Mouse (Mus musculus): ENCODE measurements around the gene Ap5z1. TPM values are rescaled to one million over a fixed set of nuclear protein-coding genes. Genes with fewer than 3 reads are reported as not detected.
A peak's percentile ranks its signal among the peaks of the same experiment; 100 is the strongest.

Ap5z1 gene
- total and polyA plus RNA-seq, 2 experiments from 2014 or later: 6.6 to 15.3 TPM

DNA sequence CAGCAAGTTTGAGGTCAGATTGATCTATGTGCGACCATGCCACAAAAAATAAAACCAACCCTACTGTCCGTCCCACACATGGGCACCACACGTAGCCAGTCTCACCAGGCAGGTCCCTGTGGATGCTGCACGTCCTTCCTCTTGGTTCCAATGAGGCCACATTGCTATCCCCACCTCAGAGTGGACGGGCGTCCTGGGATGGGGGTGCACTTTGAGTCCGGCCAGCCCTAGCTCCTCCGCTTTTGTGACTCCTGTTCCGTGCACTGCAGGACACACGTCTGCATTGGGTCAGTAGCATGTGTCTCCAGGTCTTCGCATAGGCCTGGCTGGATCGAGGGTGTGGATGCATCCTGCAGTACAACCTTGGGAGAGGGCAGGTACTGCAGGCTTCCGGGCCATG lies 4.6 kb downstream of the Ap5z1 start:
- Histone ChIP-seq H3K9me3 (ENCODE audit: low read length) (no peaks in the 10 kb centered on the region), H3K36me3 (ENCODE audit: insufficient read depth, low read length) (peaks cover 15% of the 10 kb centered on the region), H3K4me1 (ENCODE audit: insufficient read depth, low read length) (peaks cover 4% of the 10 kb centered on the region; the same call in 1 of the 2 replicates), H3K9ac (replicated peaks; ENCODE audit: low read length, poor library complexity, severe bottlenecking) (no peak overlapping the region), H3K4me3 (ENCODE audit: low read depth, low read length) (no peak overlapping the region), H3K27ac (ENCODE audit: low read depth, low read length) (no peak overlapping the region), H3K27me3 (ENCODE audit: insufficient read depth, low read length) (no peaks in the 10 kb centered on the region), H3K4me2 (ENCODE audit: low read depth, low read length, poor library complexity, severe bottlenecking) (no peak overlapping the region)
- no peak for ATAC-seq (ENCODE audit: low FRiP score)
- no peak for TF ChIP-seq CTCF (IDR thresholded peaks at IDR 0.05)
- 94% methylated on average over 13 of the region's 13 CpGs for WGBS
- no peak for DNase-seq (ENCODE audit: low spot score)

DNA sequence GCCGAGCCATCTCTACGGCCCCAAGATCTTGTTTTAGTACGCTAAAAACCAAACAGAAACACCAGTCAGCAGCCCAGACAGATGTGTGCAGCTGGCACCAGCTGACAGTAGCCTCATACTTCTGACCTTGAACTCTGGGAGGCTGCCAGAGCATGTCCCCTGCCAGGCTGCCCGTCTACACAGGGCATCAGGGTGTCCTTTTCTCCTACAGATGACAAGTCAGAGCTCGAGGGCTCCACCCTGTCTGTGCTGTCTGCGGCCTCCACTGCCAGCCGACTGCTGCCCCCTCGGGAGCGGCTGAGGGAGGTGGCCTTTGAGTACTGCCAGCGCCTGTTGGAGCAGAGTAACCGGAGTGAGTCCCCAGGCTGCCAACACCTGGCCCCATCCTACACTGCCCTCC lies 6.1 kb downstream of the Ap5z1 start:
- 89% methylated on average over 11 of the region's 11 CpGs for WGBS
- no peak for ATAC-seq (ENCODE audit: low FRiP score)
- H3K27ac ChIP-seq (ENCODE audit: low read depth, low read length): no peak overlapping the region

DNA sequence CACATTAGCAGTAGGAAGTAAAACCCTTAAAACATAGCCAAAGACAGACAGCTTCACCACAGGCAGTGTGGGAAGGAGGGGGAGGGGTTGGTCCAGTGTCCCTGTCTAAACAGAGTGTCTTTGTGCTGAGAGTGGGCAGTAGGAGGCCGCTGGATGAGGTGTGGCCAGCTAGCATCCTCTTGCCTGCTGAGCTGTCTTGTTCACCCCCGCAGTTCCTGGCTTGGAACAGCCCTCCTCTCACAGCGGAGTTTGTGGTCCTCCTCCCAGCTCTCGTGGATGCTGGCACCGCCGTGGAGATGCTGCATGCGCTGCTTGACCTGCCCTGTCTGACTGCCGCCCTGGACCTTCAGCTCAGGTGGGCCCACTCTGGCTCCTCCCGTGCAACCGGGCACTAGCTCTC lies 10.0 kb downstream of the Ap5z1 start:
- 62% methylated on average over 10 of the region's 10 CpGs for WGBS
- no peaks in the 10 kb centered on the region for H3K4me1 ChIP-seq (ENCODE audit: insufficient read depth, low read length)

More for the DNA sequence above, 6.1 kb downstream of the Ap5z1 start:
- no peak overlapping the region for H3K4me3 ChIP-seq (ENCODE audit: low read depth, low read length)
- H3K9ac ChIP-seq (replicated peaks; ENCODE audit: low read length, poor library complexity, severe bottlenecking): no peak overlapping the region
- peaks cover 3% of the 10 kb centered on the region; the same call in 1 of the 2 replicates for H3K4me1 ChIP-seq (ENCODE audit: insufficient read depth, low read length)
- no peaks in the 10 kb centered on the region for H3K9me3 ChIP-seq (ENCODE audit: low read length)
- H3K36me3 ChIP-seq (ENCODE audit: insufficient read depth, low read length): peaks cover 20% of the 10 kb centered on the region
- H3K4me2 ChIP-seq (ENCODE audit: low read depth, low read length, poor library complexity, severe bottlenecking): no peak overlapping the region
- DNase-seq (ENCODE audit: low spot score): no peak
- H3K27me3 ChIP-seq (ENCODE audit: insufficient read depth, low read length): no peaks in the 10 kb centered on the region
- TF ChIP-seq CTCF (IDR thresholded peaks at IDR 0.05): no peak

DNA sequence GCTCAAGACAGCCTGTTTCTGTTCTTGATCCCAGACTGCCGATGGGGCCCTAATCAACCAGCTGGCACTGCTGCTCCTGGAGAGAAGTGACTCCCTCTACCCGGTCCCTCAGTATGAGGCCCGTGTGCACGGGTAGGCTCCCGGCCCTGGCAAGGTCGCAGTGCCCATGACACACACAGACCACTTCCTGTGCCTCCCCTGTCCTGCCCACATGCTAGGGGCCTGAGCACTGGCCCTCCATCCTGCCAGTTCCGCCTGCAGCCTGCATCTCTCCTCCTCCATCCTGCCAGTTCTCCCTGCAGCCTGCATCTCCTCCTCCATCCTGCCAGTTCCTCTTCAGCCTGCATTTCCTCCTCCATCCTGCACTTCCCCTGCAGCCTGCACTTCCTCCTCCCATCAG lies 11.9 kb downstream of the Ap5z1 start:
- no peak for TF ChIP-seq CTCF (IDR thresholded peaks at IDR 0.05)
- no peaks in the 10 kb centered on the region for H3K27me3 ChIP-seq (ENCODE audit: insufficient read depth, low read length)
- H3K36me3 ChIP-seq (ENCODE audit: insufficient read depth, low read length): peaks cover 8% of the 10 kb centered on the region; the same call in 1 of the 2 replicates
- DNase-seq (ENCODE audit: low spot score) (no peak), ATAC-seq (ENCODE audit: low FRiP score) (no peak)
- 87% methylated on average over 7 of the region's 7 CpGs for WGBS
- H3K4me2 ChIP-seq (ENCODE audit: low read depth, low read length, poor library complexity, severe bottlenecking): no peak overlapping the region
- H3K4me3 ChIP-seq (ENCODE audit: low read depth, low read length): no peak overlapping the region
- H3K9me3 ChIP-seq (ENCODE audit: low read length): no peaks in the 10 kb centered on the region
- 0 out of 2 replicates have a peak, but pooled peaks cover 2% of the 10 kb centered on the region for H3K4me1 ChIP-seq (ENCODE audit: insufficient read depth, low read length)
- no peak overlapping the region for H3K27ac ChIP-seq (ENCODE audit: low read depth, low read length)
- H3K9ac ChIP-seq (replicated peaks; ENCODE audit: low read length, poor library complexity, severe bottlenecking): no peak overlapping the region

More for the DNA sequence above, 10.0 kb downstream of the Ap5z1 start:
- H3K27ac ChIP-seq (ENCODE audit: low read depth, low read length): no peak overlapping the region
- no peak overlapping the region for H3K9ac ChIP-seq (replicated peaks; ENCODE audit: low read length, poor library complexity, severe bottlenecking)
- ATAC-seq (ENCODE audit: low FRiP score) (peak; percentile 50; the same call in 1 of the 2 replicates), DNase-seq (ENCODE audit: low spot score) (peak; percentile 67)
- peaks cover 17% of the 10 kb centered on the region for H3K36me3 ChIP-seq (ENCODE audit: insufficient read depth, low read length)
- H3K9me3 ChIP-seq (ENCODE audit: low read length): no peaks in the 10 kb centered on the region
- TF ChIP-seq CTCF (IDR thresholded peaks at IDR 0.05): no peak
- H3K27me3 ChIP-seq (ENCODE audit: insufficient read depth, low read length): no peaks in the 10 kb centered on the region
- H3K4me3 ChIP-seq (ENCODE audit: low read depth, low read length): no peak overlapping the region
- no peak overlapping the region for H3K4me2 ChIP-seq (ENCODE audit: low read depth, low read length, poor library complexity, severe bottlenecking)

DNA sequence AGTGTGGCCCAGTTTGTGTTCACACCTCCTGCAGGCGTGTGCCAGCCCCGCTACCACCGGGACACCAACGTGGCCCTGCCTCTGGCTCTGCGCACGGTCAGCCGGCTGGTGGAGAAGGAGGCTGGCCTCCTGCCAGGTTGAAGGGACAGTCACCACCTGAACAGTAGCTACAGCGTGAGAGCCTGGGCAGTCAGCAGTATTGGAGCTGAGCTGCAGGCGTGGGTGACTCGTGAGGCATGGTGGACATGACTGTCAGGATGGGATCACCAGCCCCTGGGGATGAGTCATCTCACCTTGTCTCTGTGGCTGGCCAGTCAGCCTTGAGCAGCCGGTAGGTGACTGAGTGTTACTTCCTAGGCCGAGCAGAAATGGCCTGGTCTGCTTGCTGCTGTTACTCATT lies 13.6 kb downstream of the Ap5z1 start:
- H3K4me3 ChIP-seq (ENCODE audit: low read depth, low read length): no peak overlapping the region
- H3K27ac ChIP-seq (ENCODE audit: low read depth, low read length): no peak overlapping the region
- DNase-seq (ENCODE audit: low spot score) (peak; percentile 14), ATAC-seq (ENCODE audit: low FRiP score) (no peak)
- 0 out of 2 replicates have a peak, but pooled peaks cover 2% of the 10 kb centered on the region for H3K4me1 ChIP-seq (ENCODE audit: insufficient read depth, low read length)
- peaks cover 8% of the 10 kb centered on the region; the same call in 1 of the 2 replicates for H3K36me3 ChIP-seq (ENCODE audit: insufficient read depth, low read length)
- H3K9me3 ChIP-seq (ENCODE audit: low read length): no peaks in the 10 kb centered on the region
- WGBS: 88% methylated on average over 12 of the region's 12 CpGs
- H3K27me3 ChIP-seq (ENCODE audit: insufficient read depth, low read length): no peaks in the 10 kb centered on the region
- H3K9ac ChIP-seq (replicated peaks; ENCODE audit: low read length, poor library complexity, severe bottlenecking): no peak overlapping the region
- H3K4me2 ChIP-seq (ENCODE audit: low read depth, low read length, poor library complexity, severe bottlenecking): no peak overlapping the region
- TF ChIP-seq CTCF (IDR thresholded peaks at IDR 0.05): no peak

DNA sequence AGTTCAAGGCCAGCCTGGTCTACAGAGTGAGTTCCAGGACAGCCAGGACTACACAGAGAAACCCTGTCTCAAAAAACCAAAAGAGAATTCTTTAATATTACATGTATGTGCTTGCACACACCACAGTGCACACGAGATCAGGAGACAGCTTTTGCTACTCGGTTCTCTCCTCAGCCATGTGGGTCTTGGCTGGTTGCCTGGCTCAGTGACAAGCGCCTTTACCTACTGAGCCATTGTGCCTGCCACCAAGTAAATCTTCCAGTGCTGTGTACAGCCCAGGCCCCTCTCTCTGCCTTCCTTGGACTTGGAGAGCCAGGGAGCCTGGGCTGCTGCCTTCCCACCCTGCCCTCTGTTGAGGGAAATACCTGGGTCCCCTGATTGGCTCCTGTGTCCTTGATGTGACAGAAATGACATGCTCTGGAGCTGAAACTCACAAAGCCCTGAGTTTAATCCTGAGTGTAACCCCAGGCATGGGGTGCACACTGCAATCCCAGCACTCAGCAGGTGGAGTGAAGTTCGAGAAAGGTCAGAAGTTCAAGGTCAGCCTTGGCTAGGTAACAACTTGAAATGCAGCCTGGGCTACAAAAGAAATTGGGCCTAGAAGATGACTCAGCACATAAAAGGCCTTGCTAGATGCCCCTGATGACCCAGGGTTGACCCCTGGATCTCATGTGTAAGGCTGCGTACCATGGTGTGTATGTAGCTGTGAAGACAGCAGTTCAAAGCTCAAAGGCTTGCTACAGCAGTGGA lies 14.3 kb downstream of the Ap5z1 start:
- no peak; the same call in 1 of the 2 replicates for ATAC-seq (ENCODE audit: low FRiP score)
- 87% methylated on average over 5 of the region's 5 CpGs for WGBS
- no peak overlapping the region for H3K27ac ChIP-seq (ENCODE audit: low read depth, low read length)

More for the DNA sequence above, 14.3 kb downstream of the Ap5z1 start:
- TF ChIP-seq CTCF (IDR thresholded peaks at IDR 0.05): no peak
- Histone ChIP-seq H3K4me2 (ENCODE audit: low read depth, low read length, poor library complexity, severe bottlenecking) (no peak overlapping the region), H3K9ac (replicated peaks; ENCODE audit: low read length, poor library complexity, severe bottlenecking) (no peak overlapping the region), H3K9me3 (ENCODE audit: low read length) (no peaks in the 10 kb centered on the region), H3K36me3 (ENCODE audit: insufficient read depth, low read length) (0 out of 2 replicates have a peak, but pooled peaks cover 8% of the 10 kb centered on the region), H3K4me3 (ENCODE audit: low read depth, low read length) (no peak overlapping the region), H3K27me3 (ENCODE audit: insufficient read depth, low read length) (no peaks in the 10 kb centered on the region), H3K4me1 (ENCODE audit: insufficient read depth, low read length) (0 out of 2 replicates have a peak, but pooled peaks cover 2% of the 10 kb centered on the region)
- no peak for DNase-seq (ENCODE audit: low spot score)

Data from midbrain, postnatal 0 days (tissue).